In genomic region chr14:54603038-54603654, GRCm38 (mm10) we compare ENCODE assay signal across 8 mouse cellular contexts. TPM values are rescaled to one million over a fixed set of nuclear protein-coding genes. Genes with fewer than 3 reads are reported as not detected.
DNase-seq lines count a peak whose midpoint lies in the region; ATAC-seq lines count a peak whose summit lies in the region.

No protein-coding gene starts in this region.

- peak; percentile 96 for DNase-seq in T-cell, adult 2 months (ENCODE audit: low spot score)
- DNase-seq in cerebellum, postnatal 36 days, result peak; percentile 94 to 97
- peak; percentile 93 to 95 for DNase-seq in frontal cortex, postnatal 36 days (ENCODE audit: low spot score in 2 of 2)
- peak; percentile 90 for DNase-seq in left cerebral cortex, adult 11 months (ENCODE audit: low spot score)
- DNase-seq in lung, postnatal 4 days, result peak; percentile 97 to 98
- DNase-seq in retina, postnatal 7 days (ENCODE audit: low read depth, low spot score), result peak; percentile 92
- DNase-seq in urinary bladder, adult 2 months (ENCODE audit: low spot score), result peak; percentile 89

- H3K27me3 ChIP-seq in hindbrain, embryonic 15.5 days, result no peaks in the 10 kb centered on the region

- ATAC-seq in hindbrain, embryonic 15.5 days (ENCODE audit: low FRiP score, low read depth), result peak; percentile 99

- no peaks in the 10 kb centered on the region for H3K9me3 ChIP-seq in hindbrain, embryonic 15.5 days

- H3K4me1 ChIP-seq in hindbrain, embryonic 15.5 days (replicated peaks), result peaks cover 26% of the 10 kb centered on the region

- peak overlapping the region; percentile 64 for H3K4me2 ChIP-seq in hindbrain, embryonic 15.5 days

- H3K27ac ChIP-seq in hindbrain, embryonic 15.5 days (replicated peaks), result peak overlapping the region; percentile 97

- no peaks in the 10 kb centered on the region for H3K36me3 ChIP-seq in hindbrain, embryonic 15.5 days

- under 1% methylated on average over 46 of the region's 46 CpGs for WGBS in hindbrain, embryonic 15.5 days

- H3K4me3 ChIP-seq in hindbrain, embryonic 15.5 days, result peak overlapping the region; percentile 63

- H3K9ac ChIP-seq in hindbrain, embryonic 15.5 days, result peak overlapping the region; percentile 73

RNA-seq across cellular contexts. Expression of gene 4931414P19Rik, which starts 2.6 kb away (rescaled TPM):
- polyA plus RNA-seq in hindbrain, embryonic 15.5 days (2015; fragmentation: Nextera tagmentation; extraction: Ambion mirVana), result 5.1 and 6.1 TPM in 2 replicates
- polyA plus RNA-seq in urinary bladder, adult 2 months (2012; rRNA removed), result 9.0 and 9.4 TPM in 2 replicates

RNA-seq across cellular contexts. Expression of gene Psmb5, which starts 14.7 kb away (rescaled TPM):
- 441 and 446 TPM in 2 replicates for polyA plus RNA-seq in hindbrain, embryonic 15.5 days (2015; fragmentation: Nextera tagmentation; extraction: Ambion mirVana)
- 146 and 179 TPM in 2 replicates for polyA plus RNA-seq in urinary bladder, adult 2 months (2012; rRNA removed)

RNA-seq across cellular contexts. Expression of gene Psmb11, which starts 18.1 kb away (rescaled TPM):
- not detected in 2 replicates for polyA plus RNA-seq in hindbrain, embryonic 15.5 days (2015; fragmentation: Nextera tagmentation; extraction: Ambion mirVana)
- not detected in 2 replicates for polyA plus RNA-seq in urinary bladder, adult 2 months (2012; rRNA removed)

RNA-seq across cellular contexts. Expression of gene Ajuba, which starts 25.8 kb away (rescaled TPM):
- 8.7 and 9.6 TPM in 2 replicates for polyA plus RNA-seq in hindbrain, embryonic 15.5 days (2015; fragmentation: Nextera tagmentation; extraction: Ambion mirVana)
- 38.5 and 43.1 TPM in 2 replicates for polyA plus RNA-seq in urinary bladder, adult 2 months (2012; rRNA removed)

RNA-seq across cellular contexts. Expression of gene Gm17606, which starts 37.6 kb away (rescaled TPM):
- polyA plus RNA-seq in hindbrain, embryonic 15.5 days (2015; fragmentation: Nextera tagmentation; extraction: Ambion mirVana), result not detected in 2 replicates
- polyA plus RNA-seq in urinary bladder, adult 2 months (2012; rRNA removed), result not detected in 2 replicates

Comparison
In these comparisons a context has a peak if more than half of its experiments do, and no peak if none do; other contexts are left out.
1. Peak in every context shown above with its lines: DNase-seq, ATAC-seq, H3K4me3 ChIP-seq and H3K27ac ChIP-seq.